Mouse (Mus musculus) CD4-positive, CD25-positive, alpha-beta regulatory T cell, adult 4 months (primary cell): ENCODE data around the gene Ctrl. TPM values are rescaled to one million over a fixed set of nuclear protein-coding genes. Genes with fewer than 3 reads are reported as not detected.

ENCODE experiments used
- ATAC-seq: one replicate; pipeline ENCODE4 v1.8.0; 2017
- polyA plus RNA-seq, 2 experiments: library from polyadenylated mRNA; unstranded; fragments of 100-300 nt; shearing (Covaris generic); gene quantifications; one replicate each; pipeline ENCODE4 v1.2.1; 2017

Ctrl gene
- polyA plus RNA-seq, 2 experiments from 2014 or later, result 1.6 to 3.6 TPM

- ATAC-seq, result peak; percentile 90
Observed at GRCm38 (mm10) chr8:105937496-105938305, 4.0 kb upstream of the Ctrl start.

GRCm38 (mm10) chr8:105936866-105937475 lies 3.3 kb upstream of the Ctrl start:
- ATAC-seq, result peak; percentile 48

GRCm38 (mm10) chr8:105935863-105936603 lies 2.4 kb upstream of the Ctrl start:
- ATAC-seq, result no peak

- no peak for ATAC-seq
Observed at GRCm38 (mm10) chr8:105935105-105935504, 1.4 kb upstream of the Ctrl start.

- ATAC-seq, result no peak
Observed at GRCm38 (mm10) chr8:105932525-105932924, 1.1 kb downstream of the Ctrl start.

- ATAC-seq, result no peak
Observed at GRCm38 (mm10) chr8:105931271-105931670, 2.4 kb downstream of the Ctrl start.

- peak; percentile 91 for ATAC-seq
Observed at GRCm38 (mm10) chr8:105930602-105931001, 3.1 kb downstream of the Ctrl start.

- no peak for ATAC-seq
Observed at GRCm38 (mm10) chr8:105925123-105925522, 8.5 kb downstream of the Ctrl start.

- ATAC-seq, result peak; percentile 96
Observed at GRCm38 (mm10) chr8:105919390-105919789, 14.3 kb downstream of the Ctrl start.

- peak; percentile 74 for ATAC-seq
Observed at GRCm38 (mm10) chr8:105900941-105901616, 32.6 kb downstream of the Ctrl start.

GRCm38 (mm10) chr8:105900180-105900940 lies 33.3 kb downstream of the Ctrl start, which contains the start of gene Pskh1:
TSS of gene Pskh1 (plus strand) at chr8:105900441.
- peak; percentile 91 for ATAC-seq

- ATAC-seq, result no peak
Observed at GRCm38 (mm10) chr8:105897801-105898480, 35.7 kb downstream of the Ctrl start.

- no peak for ATAC-seq
Observed at GRCm38 (mm10) chr8:105893339-105893738, 40.3 kb downstream of the Ctrl start, which contains the start of gene Nrn1l. TSS of gene Nrn1l (plus strand) at chr8:105893567.

- peak; percentile 49 for ATAC-seq
Observed at GRCm38 (mm10) chr8:105892432-105892831, 41.2 kb downstream of the Ctrl start.

- no peak for ATAC-seq
Observed at GRCm38 (mm10) chr8:105890870-105891269, 42.8 kb downstream of the Ctrl start.

GRCm38 (mm10) chr8:105889756-105890465 lies 43.8 kb downstream of the Ctrl start:
- ATAC-seq, result no peak
